ENCODE assay signal across 12 mouse cellular contexts in genomic region chr6:120987164-120987563, GRCm38 (mm10).
A peak's percentile ranks its signal among the peaks of the same experiment; 100 is the strongest.
DNase-seq lines count a peak whose midpoint lies in the region; ATAC-seq and TF ChIP-seq lines count a peak whose summit lies in the region.
"Had no signal": no experiment of that assay in that cellular context is flagged by ENCODE, and none has a peak within 500 bp of the region (broad histone marks: within the 10 kb centered on the region; RNA-seq: fewer than 3 reads in every experiment).

No protein-coding gene starts in this region.

- H3K4me2 ChIP-seq in liver, embryonic 16.5 days (ENCODE audit: low read depth, low read length): no peak overlapping the region

- intact Hi-C loops in left cerebral cortex, adult 2 months (cut with DNase I): no loop called here
- intact Hi-C loops in left cerebral cortex, postnatal 36 days (cut with DNase I): no loop called here

- H3K4me1 ChIP-seq in brown adipose tissue, adult 24 weeks (ENCODE audit: control insufficient read depth, insufficient read depth, insufficient read length, low read length): no peaks in the 10 kb centered on the region
- peaks cover 10% of the 10 kb centered on the region for H3K4me1 ChIP-seq in liver, embryonic 16.5 days (ENCODE audit: control insufficient read depth, low read depth, low read length)

- no peak overlapping the region for H3K4me3 ChIP-seq in left cerebral cortex, adult 2 months
- no peak overlapping the region for H3K4me3 ChIP-seq in brown adipose tissue, adult 24 weeks (ENCODE audit: insufficient read depth, low read depth, low read length)
- no peak overlapping the region for H3K4me3 ChIP-seq in liver, embryonic 16.5 days (ENCODE audit: low read depth, low read length)

- H3K27ac ChIP-seq in left cerebral cortex, adult 2 months: peak overlapping the region; percentile 53
- H3K27ac ChIP-seq in brown adipose tissue, adult 24 weeks (replicated peaks; ENCODE audit: low read depth, low read length): peak overlapping the region; percentile 57
- no peak overlapping the region for H3K27ac ChIP-seq in liver, embryonic 16.5 days (ENCODE audit: low read length)

- TF ChIP-seq CTCF in left cerebral cortex, adult 2 months (IDR thresholded peaks at IDR 0.05): no peak

- no peaks in the 10 kb centered on the region for H3K9me3 ChIP-seq in liver, embryonic 16.5 days (replicated peaks; ENCODE audit: control insufficient read depth, low read length)

- H3K27me3 ChIP-seq in liver, embryonic 16.5 days (ENCODE audit: control insufficient read depth, insufficient read depth, low read depth, low read length): no peaks in the 10 kb centered on the region
- H3K27me3 ChIP-seq: Patski had no signal

- H3K36me3 ChIP-seq in liver, embryonic 16.5 days (ENCODE audit: control insufficient read depth, insufficient read depth): peaks cover 2% of the 10 kb centered on the region; the same call in 1 of the 2 replicates

- WGBS in liver, embryonic 16.5 days (ENCODE audit: insufficient replicate concordance): 39% methylated on average over 10 of the region's 10 CpGs

- no peak for DNase-seq in left cerebral cortex, adult 2 months (ENCODE audit: extremely low spot score in 1 of 2, low spot score in 2 of 2)
- no peak for DNase-seq in left cerebral cortex, postnatal 36 days (ENCODE audit: low spot score in 2 of 2)
- DNase-seq in heart, adult 8-10 months (ENCODE audit: low spot score): peak; percentile 44
- no peak for DNase-seq in right cerebral cortex, adult 18-20 months
- no peak for DNase-seq in ovary, postnatal 14 days (ENCODE audit: low spot score)
- DNase-seq in kidney, adult 11 months: no peak
- DNase-seq: cerebellum, postnatal 14 days; spleen, adult 18-20 months had no signal

- peak; percentile 64 for ATAC-seq in liver, embryonic 16.5 days (ENCODE audit: low read depth)
- ATAC-seq: intestine, postnatal 0 days; Patski had no signal

- no peak overlapping the region for H3K9ac ChIP-seq in liver, embryonic 16.5 days (ENCODE audit: low read depth, low read length)
